Mouse (Mus musculus) forebrain, embryonic 11.5 days (tissue): Measurements from ENCODE around the gene Cd200r2. TPM values are rescaled to one million over a fixed set of nuclear protein-coding genes. Genes with fewer than 3 reads are reported as not detected.
"Not testable (repeated sequence)": the region's sequence is repeated elsewhere in the genome, so short reads cannot be mapped to it uniquely, and the experiment has no call there.

Experiments used
- ATAC-seq: fragments of 200-750 bp; cut with Nextera tagmentation; replicated peaks from 2 replicates; pipeline ENCODE4 v1.8.0; 2017; ENCODE audit warnings: moderate TSS enrichment; ENCODE audit not compliant: low FRiP score
- DNase-seq: peaks from one replicate; pipeline ENCODE4 v3.0.0-alpha.2; 2017; ENCODE audit warnings: low spot score
- H3K27ac ChIP-seq: fragments of 300-500 bp; sonication (generic); 2 replicates; pipeline ENCODE4 v1.5.1; 2014; ENCODE audit warnings: low read depth, low read length
- H3K27me3 ChIP-seq: fragments of 300-500 bp; sonication (generic); 2 replicates; pipeline ENCODE4 v1.6.1; 2014; ENCODE audit warnings: mild to moderate bottlenecking, low read length, mixed read lengths; ENCODE audit not compliant: control insufficient read depth, insufficient read depth
- H3K36me3 ChIP-seq: fragments of 300-500 bp; sonication (generic); 2 replicates; pipeline ENCODE4 v1.6.1; 2014; ENCODE audit warnings: mild to moderate bottlenecking, low read length, moderate library complexity, mixed read lengths; ENCODE audit not compliant: control insufficient read depth, insufficient read depth
- H3K4me1 ChIP-seq: fragments of 300-500 bp; sonication (generic); replicated peaks from 2 replicates; pipeline ENCODE4 v1.6.1; 2014; ENCODE audit warnings: low read length, mixed read lengths; ENCODE audit not compliant: control insufficient read depth, insufficient read depth
- H3K4me2 ChIP-seq: fragments of 300-500 bp; sonication (generic); 2 replicates; pipeline ENCODE4 v1.6.1; 2014; ENCODE audit warnings: low read depth, mild to moderate bottlenecking, low read length, moderate library complexity, mixed read lengths; ENCODE audit not compliant: severe bottlenecking
- H3K4me3 ChIP-seq: fragments of 300-500 bp; sonication (generic); 2 replicates; pipeline ENCODE4 v1.5.1; 2014; ENCODE audit warnings: low read depth, low read length
- H3K9ac ChIP-seq: fragments of 300-500 bp; sonication (generic); 2 replicates; pipeline ENCODE4 v1.6.1; 2014; ENCODE audit warnings: low read length
- H3K9me3 ChIP-seq: fragments of 300-500 bp; sonication (generic); 2 replicates; pipeline ENCODE4 v1.6.1; 2016; ENCODE audit warnings: low read length, mixed read lengths; ENCODE audit not compliant: control insufficient read depth
- WGBS: fragments of 180-500 bp; shearing (Covaris S2); extraction: QIAGEN DNeasy Blood & Tissue Kit; methylation state at CpG from one replicate; pipeline ENCODE4 v1.1.7; 2014; 5-methylcytosine and 5-hydroxymethylcytosine counted together
- polyA plus RNA-seq: library from polyadenylated mRNA; unstranded; fragments of >200 nt; fragmentation: Nextera tagmentation; extraction: Ambion mirVana; gene quantifications from 2 replicates; pipeline ENCODE4 v1.2.1, GENCODE M21; 2014

Cd200r2 gene
- polyA plus RNA-seq = not detected in 2 replicates

- DNase-seq (no peak), ATAC-seq (no peak)
- Histone ChIP-seq H3K27ac (no peak within 1 kb of the TSS), H3K4me3 (no peak within 1 kb of the TSS), H3K4me2 (no peak within 1 kb of the TSS), H3K9me3 (no peaks in the 10 kb centered on the region), H3K4me1 (no peaks in the 10 kb centered on the region), H3K36me3 (no peaks in the 10 kb centered on the region), H3K27me3 (no peaks in the 10 kb centered on the region), H3K9ac (no peak within 1 kb of the TSS)
- 89% methylated on average over 2 of the region's 2 CpGs for WGBS
Measured at GRCm38 (mm10) chr16:44866797-44867196, at the start of gene Cd200r2. Gene Cd200r2 (plus strand): TSS chr16:44867097.

- no peak for ATAC-seq
- H3K9ac ChIP-seq = no peak overlapping the region
- no peaks in the 10 kb centered on the region for H3K36me3 ChIP-seq
- no peak overlapping the region for H3K4me2 ChIP-seq
- 63% methylated on average over 1 of the region's 1 CpGs for WGBS
- H3K9me3 ChIP-seq = no peaks in the 10 kb centered on the region
- H3K27ac ChIP-seq = no peak overlapping the region
- no peaks in the 10 kb centered on the region for H3K27me3 ChIP-seq
- H3K4me3 ChIP-seq = no peak overlapping the region
- no peaks in the 10 kb centered on the region for H3K4me1 ChIP-seq
- no peak for DNase-seq
Measured at GRCm38 (mm10) chr16:44818010-44818409, 48.9 kb upstream of the Cd200r2 start.

DNA sequence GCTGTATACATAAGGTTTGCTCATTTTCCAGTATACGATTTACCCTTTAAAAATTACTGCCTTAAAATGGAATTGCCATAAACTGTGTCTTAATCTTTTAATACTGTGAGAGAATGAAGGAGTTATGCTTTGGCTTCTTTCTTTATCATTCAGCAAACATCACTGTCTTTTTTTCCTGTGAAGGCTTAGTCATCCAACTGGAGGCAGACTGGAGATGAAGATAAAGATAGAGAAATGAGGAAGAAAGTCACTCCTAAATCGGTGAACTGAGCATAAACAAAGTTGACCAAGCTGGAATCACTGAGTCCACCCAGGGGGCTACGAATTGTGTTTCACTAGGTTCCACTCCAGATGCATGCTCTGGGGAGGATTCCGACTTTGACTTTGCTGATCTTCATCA, 46.4 kb upstream of the Cd200r2 start:
- Histone ChIP-seq H3K27me3 (no peaks in the 10 kb centered on the region), H3K9me3 (no peaks in the 10 kb centered on the region), H3K4me3 (no peak overlapping the region), H3K27ac (no peak overlapping the region), H3K9ac (no peak overlapping the region), H3K36me3 (no peaks in the 10 kb centered on the region), H3K4me1 (no peaks in the 10 kb centered on the region), H3K4me2 (no peak overlapping the region)
- 91% methylated on average over 4 of the region's 4 CpGs for WGBS
- DNase-seq = no peak
- ATAC-seq = no peak

- DNase-seq = no peak
- H3K27me3 ChIP-seq = no peaks in the 10 kb centered on the region
- WGBS = 84% methylated on average over 3 of the region's 3 CpGs
- no peaks in the 10 kb centered on the region for H3K9me3 ChIP-seq
- no peaks in the 10 kb centered on the region for H3K36me3 ChIP-seq
- no peaks in the 10 kb centered on the region for H3K4me1 ChIP-seq
- H3K4me2 ChIP-seq = no peak overlapping the region
- H3K4me3 ChIP-seq = no peak overlapping the region
- no peak for ATAC-seq
- H3K9ac ChIP-seq = no peak overlapping the region
- no peak overlapping the region for H3K27ac ChIP-seq
Measured at GRCm38 (mm10) chr16:44832286-44832685, 34.6 kb upstream of the Cd200r2 start.

- H3K9ac ChIP-seq, H3K27ac ChIP-seq, H3K4me2 ChIP-seq, H3K27me3 ChIP-seq, DNase-seq, H3K9me3 ChIP-seq, ATAC-seq, H3K36me3 ChIP-seq, H3K4me3 ChIP-seq, H3K4me1 ChIP-seq: not testable (repeated sequence)
- WGBS = 47% methylated on average over 2 of the region's 2 CpGs
Measured at GRCm38 (mm10) chr16:44833189-44833588, 33.7 kb upstream of the Cd200r2 start.

DNA sequence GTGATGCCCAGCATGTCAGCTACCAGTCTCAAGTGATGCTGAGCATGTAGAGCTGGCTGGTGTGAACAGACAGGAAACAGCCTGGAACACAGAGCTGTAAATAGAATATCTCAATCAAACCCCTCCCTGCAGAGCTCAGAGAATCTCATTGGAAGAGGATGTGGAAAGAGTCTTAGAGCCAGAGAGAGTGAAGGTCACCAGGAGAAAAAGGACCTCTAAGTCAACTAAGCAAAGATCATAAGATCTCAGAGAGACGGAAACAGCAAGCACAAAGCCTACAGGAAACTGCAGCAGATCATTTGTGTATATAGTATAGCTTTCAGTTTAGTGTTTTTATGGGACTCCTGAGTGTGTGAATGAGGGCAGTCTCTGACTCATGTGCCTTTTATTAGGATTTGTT, 8.3 kb downstream of the Cd200r2 start:
- Histone ChIP-seq H3K9ac (no peak overlapping the region), H3K27me3 (no peaks in the 10 kb centered on the region), H3K9me3 (no peaks in the 10 kb centered on the region), H3K4me3 (no peak overlapping the region), H3K36me3 (no peaks in the 10 kb centered on the region), H3K27ac (no peak overlapping the region), H3K4me1 (no peaks in the 10 kb centered on the region), H3K4me2 (no peak overlapping the region)
- DNase-seq = no peak
- ATAC-seq = no peak
- WGBS = 81% methylated on average over 1 of the region's 1 CpGs

DNA sequence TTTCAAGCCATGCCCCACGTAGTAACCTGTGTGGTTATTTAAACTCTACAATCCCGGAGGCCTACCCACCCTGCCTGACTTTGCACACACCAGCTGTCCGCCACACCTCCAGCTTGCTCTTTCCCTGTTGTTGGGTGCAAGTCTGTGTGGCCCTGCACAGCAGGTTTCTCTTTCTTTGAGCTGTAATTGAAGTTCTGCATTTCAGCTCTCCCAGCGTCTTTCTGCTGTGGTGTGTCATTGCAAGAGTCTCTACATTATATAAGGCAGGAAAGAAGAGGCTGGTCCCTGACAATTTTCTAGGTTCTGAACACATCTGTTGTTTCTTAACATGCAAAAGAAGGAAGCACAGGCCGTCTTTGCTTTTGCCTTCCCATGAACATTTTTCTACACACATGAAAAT, 9.7 kb downstream of the Cd200r2 start:
- no peak overlapping the region for H3K4me3 ChIP-seq
- ATAC-seq (no peak), DNase-seq (no peak)
- 81% methylated on average over 5 of the region's 5 CpGs for WGBS
- H3K27me3 ChIP-seq = no peaks in the 10 kb centered on the region
- H3K4me1 ChIP-seq = no peaks in the 10 kb centered on the region
- no peak overlapping the region for H3K4me2 ChIP-seq
- no peak overlapping the region for H3K27ac ChIP-seq
- H3K9me3 ChIP-seq = no peaks in the 10 kb centered on the region
- no peak overlapping the region for H3K9ac ChIP-seq
- no peaks in the 10 kb centered on the region for H3K36me3 ChIP-seq

- Histone ChIP-seq H3K36me3 (no peaks in the 10 kb centered on the region), H3K4me2 (no peak overlapping the region), H3K9ac (no peak overlapping the region), H3K9me3 (no peaks in the 10 kb centered on the region), H3K4me3 (no peak overlapping the region), H3K27ac (no peak overlapping the region), H3K4me1 (no peaks in the 10 kb centered on the region), H3K27me3 (no peaks in the 10 kb centered on the region)
- DNase-seq (no peak), ATAC-seq (no peak)
- WGBS = 87% methylated on average over 6 of the region's 6 CpGs
Measured at GRCm38 (mm10) chr16:44877595-44877994, 10.7 kb downstream of the Cd200r2 start.

DNA sequence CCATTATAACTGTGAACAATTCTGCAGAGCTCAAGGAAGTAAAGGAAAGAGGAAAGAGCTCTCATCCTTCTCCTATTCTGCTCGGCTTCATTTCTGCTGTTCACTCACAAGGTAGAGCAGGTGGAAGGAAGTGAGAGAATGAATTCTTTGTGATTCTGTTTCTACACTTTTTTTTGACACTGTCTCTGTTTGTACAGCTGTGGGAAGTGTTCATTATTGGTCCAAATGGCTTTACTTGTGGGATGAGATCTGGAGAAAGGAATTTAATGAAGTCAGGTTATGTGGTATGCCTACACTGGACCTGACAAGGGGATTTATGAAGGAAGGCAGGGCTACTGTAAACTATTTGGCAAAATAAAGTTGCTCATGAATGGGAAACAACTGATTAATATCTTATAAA, 23.9 kb downstream of the Cd200r2 start:
- Histone ChIP-seq H3K4me3 (no peak overlapping the region), H3K27me3 (no peaks in the 10 kb centered on the region), H3K36me3 (no peaks in the 10 kb centered on the region), H3K9ac (no peak overlapping the region), H3K27ac (no peak overlapping the region), H3K4me1 (no peaks in the 10 kb centered on the region), H3K9me3 (no peaks in the 10 kb centered on the region), H3K4me2 (no peak overlapping the region)
- DNase-seq = no peak
- ATAC-seq = no peak
- WGBS = 76% methylated on average over 1 of the region's 1 CpGs
